Mouse (Mus musculus) midbrain, embryonic 14.5 days (tissue): ENCODE measurements around the gene Ncs1. TPM values are rescaled to one million over a fixed set of nuclear protein-coding genes. Genes with fewer than 3 reads are reported as not detected.

Source experiments
- ATAC-seq: fragments of 200-750 bp; cut with Nextera tagmentation; 2 replicates; pipeline ENCODE4 v1.8.0; 2017; ENCODE audit warnings: moderate number of reproducible peaks, moderate library complexity; ENCODE audit not compliant: low FRiP score, low TSS enrichment
- DNase-seq: peaks from one replicate; pipeline ENCODE4 v3.0.0-alpha.2; 2015
- H3K27ac ChIP-seq: fragments of 300-500 bp; sonication (generic); replicated peaks from 2 replicates; pipeline ENCODE4 v1.5.1; 2014; ENCODE audit warnings: mild to moderate bottlenecking, low read depth, low read length, moderate library complexity
- H3K27me3 ChIP-seq: fragments of 300-500 bp; sonication (generic); 2 replicates; pipeline ENCODE4 v1.6.1; 2014; ENCODE audit warnings: low read length, control low read depth, mixed read lengths; ENCODE audit not compliant: control insufficient read depth, insufficient read depth
- H3K36me3 ChIP-seq: fragments of 300-500 bp; sonication (generic); 2 replicates; pipeline ENCODE4 v1.6.1; 2014; ENCODE audit warnings: low read length, control low read depth; ENCODE audit not compliant: control insufficient read depth, insufficient read depth
- H3K4me1 ChIP-seq: fragments of 300-500 bp; sonication (generic); 2 replicates; pipeline ENCODE4 v1.6.1; 2014; ENCODE audit warnings: mild to moderate bottlenecking, antibody characterized with exemption, low read length, control low read depth; ENCODE audit not compliant: control insufficient read depth, insufficient read depth
- H3K4me2 ChIP-seq: fragments of 300-500 bp; sonication (generic); 2 replicates; pipeline ENCODE4 v1.6.1; 2014; ENCODE audit warnings: mild to moderate bottlenecking, low read length, moderate library complexity
- H3K4me3 ChIP-seq: fragments of 300-500 bp; sonication (generic); replicated peaks from 2 replicates; pipeline ENCODE4 v1.5.1; 2014; ENCODE audit warnings: low read depth, low read length
- H3K9ac ChIP-seq: fragments of 300-500 bp; sonication (generic); replicated peaks from 2 replicates; pipeline ENCODE4 v1.6.1; 2014; ENCODE audit warnings: mild to moderate bottlenecking, low read length, moderate library complexity
- H3K9me3 ChIP-seq: fragments of 300-500 bp; sonication (generic); 2 replicates; pipeline ENCODE4 v1.6.1; 2016; ENCODE audit warnings: low read length, control low read depth, mixed read lengths; ENCODE audit not compliant: control insufficient read depth
- WGBS: fragments of 180-500 bp; shearing (Covaris S2); extraction: QIAGEN DNeasy Blood & Tissue Kit; methylation state at CpG from one replicate; pipeline ENCODE4 v1.1.7; 2014; 5-methylcytosine and 5-hydroxymethylcytosine counted together
- polyA plus RNA-seq: library from polyadenylated mRNA; unstranded; fragments of >200 nt; fragmentation: Nextera tagmentation; extraction: Ambion mirVana; gene quantifications from 2 replicates; pipeline ENCODE4 v1.2.1, GENCODE M21; 2014

Ncs1 gene
- polyA plus RNA-seq, 1 experiment from 2014 or later: 185 TPM

GRCm38 (mm10) chr2:31274993-31275392 is 29.4 kb downstream of the Ncs1 start:
- Histone ChIP-seq H3K4me1 (no peaks in the 10 kb centered on the region), H3K4me2 (no peak overlapping the region), H3K9ac (no peak overlapping the region), H3K4me3 (no peak overlapping the region), H3K27ac (no peak overlapping the region), H3K27me3 (no peaks in the 10 kb centered on the region), H3K9me3 (no peaks in the 10 kb centered on the region), H3K36me3 (peaks cover 23% of the 10 kb centered on the region)
- ATAC-seq (no peak), DNase-seq (no peak)
- WGBS: 84% methylated on average over 6 of the region's 6 CpGs

GRCm38 (mm10) chr2:31277810-31278209 is 32.2 kb downstream of the Ncs1 start:
- Histone ChIP-seq H3K4me3 (no peak overlapping the region), H3K9ac (no peak overlapping the region), H3K27ac (no peak overlapping the region), H3K4me1 (no peaks in the 10 kb centered on the region), H3K27me3 (no peaks in the 10 kb centered on the region), H3K4me2 (no peak overlapping the region), H3K36me3 (peaks cover 42% of the 10 kb centered on the region), H3K9me3 (no peaks in the 10 kb centered on the region)
- ATAC-seq (no peak), DNase-seq (no peak)
- WGBS: 74% methylated on average over 6 of the region's 6 CpGs

GRCm38 (mm10) chr2:31278483-31278882 is 32.9 kb downstream of the Ncs1 start:
- H3K27me3 ChIP-seq: no peaks in the 10 kb centered on the region
- H3K4me3 ChIP-seq: no peak overlapping the region
- no peak overlapping the region for H3K9ac ChIP-seq
- WGBS: 57% methylated on average over 5 of the region's 5 CpGs
- no peaks in the 10 kb centered on the region for H3K9me3 ChIP-seq
- DNase-seq (no peak), ATAC-seq (no peak)
- peaks cover 48% of the 10 kb centered on the region for H3K36me3 ChIP-seq
- H3K4me1 ChIP-seq: no peaks in the 10 kb centered on the region
- no peak overlapping the region for H3K4me2 ChIP-seq
- no peak overlapping the region for H3K27ac ChIP-seq

GRCm38 (mm10) chr2:31281138-31281537 is 35.5 kb downstream of the Ncs1 start:
- H3K9me3 ChIP-seq: no peaks in the 10 kb centered on the region

GRCm38 (mm10) chr2:31282266-31282665 is 36.6 kb downstream of the Ncs1 start:
- no peaks in the 10 kb centered on the region for H3K4me1 ChIP-seq
- 54% methylated on average over 7 of the region's 7 CpGs for WGBS
- H3K4me3 ChIP-seq: no peak overlapping the region
- ATAC-seq: no peak
- no peak for DNase-seq
- peaks cover 72% of the 10 kb centered on the region for H3K36me3 ChIP-seq
- H3K9ac ChIP-seq: no peak overlapping the region
- H3K27ac ChIP-seq: no peak overlapping the region
- H3K4me2 ChIP-seq: no peak overlapping the region
- H3K9me3 ChIP-seq: no peaks in the 10 kb centered on the region
- H3K27me3 ChIP-seq: no peaks in the 10 kb centered on the region

More at GRCm38 (mm10) chr2:31281138-31281537, 35.5 kb downstream of the Ncs1 start:
- H3K4me3 ChIP-seq: no peak overlapping the region
- ATAC-seq (no peak), DNase-seq (no peak)
- no peaks in the 10 kb centered on the region for H3K27me3 ChIP-seq
- 82% methylated on average over 8 of the region's 8 CpGs for WGBS
- peaks cover 65% of the 10 kb centered on the region for H3K36me3 ChIP-seq
- no peak overlapping the region for H3K27ac ChIP-seq
- no peak overlapping the region for H3K4me2 ChIP-seq
- H3K9ac ChIP-seq: no peak overlapping the region
- H3K4me1 ChIP-seq: no peaks in the 10 kb centered on the region

GRCm38 (mm10) chr2:31282880-31283279 is 37.3 kb downstream of the Ncs1 start:
- H3K36me3 ChIP-seq: peaks cover 74% of the 10 kb centered on the region
- no peak overlapping the region for H3K4me2 ChIP-seq
- H3K9me3 ChIP-seq: no peaks in the 10 kb centered on the region
- WGBS: 96% methylated on average over 12 of the region's 12 CpGs
- H3K4me3 ChIP-seq: no peak overlapping the region
- ATAC-seq (no peak), DNase-seq (no peak)
- H3K27me3 ChIP-seq: no peaks in the 10 kb centered on the region
- no peak overlapping the region for H3K27ac ChIP-seq
- H3K9ac ChIP-seq: no peak overlapping the region
- H3K4me1 ChIP-seq: no peaks in the 10 kb centered on the region

- H3K36me3 ChIP-seq: peaks cover 86% of the 10 kb centered on the region
Observed at GRCm38 (mm10) chr2:31284531-31284930, 38.9 kb downstream of the Ncs1 start.

GRCm38 (mm10) chr2:31291421-31291820 is 45.8 kb downstream of the Ncs1 start:
- Histone ChIP-seq H3K4me3 (no peak overlapping the region), H3K36me3 (peaks cover 69% of the 10 kb centered on the region), H3K27me3 (no peaks in the 10 kb centered on the region), H3K4me1 (no peaks in the 10 kb centered on the region), H3K9me3 (no peaks in the 10 kb centered on the region), H3K9ac (no peak overlapping the region), H3K27ac (no peak overlapping the region), H3K4me2 (no peak overlapping the region)
- DNase-seq (peak; percentile 79), ATAC-seq (no peak)
- 7% methylated on average over 6 of the region's 6 CpGs for WGBS

More at GRCm38 (mm10) chr2:31284531-31284930, 38.9 kb downstream of the Ncs1 start:
- no peaks in the 10 kb centered on the region for H3K9me3 ChIP-seq
- no peak for DNase-seq
- ATAC-seq: no peak
- no peak overlapping the region for H3K4me3 ChIP-seq
- H3K4me1 ChIP-seq: no peaks in the 10 kb centered on the region
- H3K4me2 ChIP-seq: no peak overlapping the region
- H3K27ac ChIP-seq: no peak overlapping the region
- no peaks in the 10 kb centered on the region for H3K27me3 ChIP-seq
- H3K9ac ChIP-seq: no peak overlapping the region
- WGBS: 93% methylated on average over 5 of the region's 5 CpGs

- H3K4me3 ChIP-seq: no peak overlapping the region
- no peak overlapping the region for H3K27ac ChIP-seq
- WGBS: 0% methylated on average over 4 of the region's 4 CpGs
- H3K4me1 ChIP-seq: peaks cover 10% of the 10 kb centered on the region; the same call in 1 of the 2 replicates
- H3K4me2 ChIP-seq: no peak overlapping the region
- peaks cover 36% of the 10 kb centered on the region for H3K36me3 ChIP-seq
- ATAC-seq (no peak), DNase-seq (peak; percentile 83)
- no peaks in the 10 kb centered on the region for H3K27me3 ChIP-seq
- H3K9ac ChIP-seq: no peak overlapping the region
- H3K9me3 ChIP-seq: no peaks in the 10 kb centered on the region
Observed at GRCm38 (mm10) chr2:31294985-31295384, 49.4 kb downstream of the Ncs1 start.
